Mouse (Mus musculus) heart, adult 9 months (tissue): ENCODE measurements around the gene Ttc23l.
"Not testable (repeated sequence)": the region's sequence is repeated elsewhere in the genome, so short reads cannot be mapped to it uniquely, and the experiment has no call there.

ENCODE experiments used
- DNase-seq, 2 experiments: peaks; one replicate each; pipeline ENCODE4 v3.0.0; 2022; ENCODE audit warnings: low spot score in 2 of 2

The Ttc23l gene

DNA sequence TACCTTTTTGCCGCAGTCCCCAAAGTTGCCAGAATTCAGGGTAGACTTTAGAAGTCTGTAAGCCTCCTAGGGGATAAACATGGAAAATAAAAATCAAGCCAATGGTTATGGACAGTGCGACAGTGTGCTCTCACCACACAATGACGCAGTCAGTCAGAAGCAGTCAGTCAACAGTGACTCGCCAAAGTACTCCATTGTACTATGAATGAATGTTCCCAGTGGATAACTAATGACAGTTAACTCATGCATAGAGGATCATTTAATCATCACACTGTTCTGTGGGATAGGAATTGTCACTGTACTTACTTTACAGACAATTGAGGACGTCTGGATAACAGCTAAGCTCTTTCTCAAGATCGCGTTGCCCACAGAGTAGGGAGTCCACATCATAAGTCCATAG lies 43.3 kb downstream of the Ttc23l start:
- DNase-seq = no peak

DNA sequence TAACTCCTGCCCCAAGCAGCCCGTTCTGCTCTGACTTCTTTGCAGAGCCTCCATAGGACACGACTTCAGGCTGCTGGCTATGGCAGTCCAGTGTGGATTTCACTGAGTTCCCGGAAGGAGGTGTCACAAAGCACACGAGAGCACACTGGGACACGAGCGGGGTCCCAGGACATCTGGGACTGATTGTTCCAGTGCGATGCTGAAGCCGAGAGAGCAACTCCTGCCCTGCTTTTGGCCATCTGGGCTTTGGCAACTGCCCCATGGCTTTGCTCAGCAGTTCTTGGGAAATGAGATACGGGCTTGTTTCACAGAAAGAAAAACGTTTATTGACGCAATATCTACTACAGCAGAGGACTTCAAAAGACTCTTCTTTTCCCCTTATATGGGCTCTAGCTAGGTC lies 52.4 kb downstream of the Ttc23l start:
- DNase-seq = peak; percentile 27 to 39

DNA sequence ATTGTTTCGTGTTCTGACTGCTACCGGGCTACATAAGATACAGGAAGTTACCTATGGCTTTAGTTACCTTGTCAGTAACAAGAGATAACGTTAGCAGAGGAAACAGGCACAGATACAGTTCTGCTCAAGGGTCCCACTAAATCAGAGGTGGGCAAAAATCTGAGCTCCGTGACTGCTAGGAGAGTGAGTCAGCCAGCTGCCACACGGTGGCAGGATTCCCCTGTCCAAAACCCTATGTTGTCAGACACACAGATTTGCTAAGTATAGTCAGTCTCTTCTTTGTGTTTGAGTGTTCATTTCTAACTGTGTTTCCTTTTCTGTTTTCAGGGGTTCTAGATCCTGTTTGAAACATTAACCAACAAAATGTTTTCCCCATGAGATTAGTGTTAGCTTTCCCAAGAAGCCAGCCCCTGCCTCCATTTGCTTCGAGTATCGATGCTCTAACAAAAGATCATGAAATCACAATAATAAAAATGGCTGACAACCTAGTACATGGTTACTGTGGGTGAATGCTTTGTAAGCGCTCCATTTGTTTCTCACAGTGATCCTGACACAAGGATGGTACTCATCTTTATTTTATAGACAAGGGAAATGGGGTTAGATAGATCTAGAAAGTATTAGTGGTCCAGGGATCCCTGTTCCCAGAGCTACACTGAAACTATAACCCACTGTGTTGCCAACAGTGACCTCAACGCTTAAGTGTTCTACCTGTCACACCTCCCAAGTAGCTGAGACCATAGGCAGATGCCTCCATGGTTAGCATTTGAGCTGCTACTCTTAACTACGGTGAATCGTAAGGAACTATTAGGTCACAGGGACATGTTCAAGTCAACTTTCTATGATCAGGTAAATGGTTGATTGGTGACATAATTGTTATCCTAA lies 57.4 kb downstream of the Ttc23l start:
- DNase-seq = no peak

DNA sequence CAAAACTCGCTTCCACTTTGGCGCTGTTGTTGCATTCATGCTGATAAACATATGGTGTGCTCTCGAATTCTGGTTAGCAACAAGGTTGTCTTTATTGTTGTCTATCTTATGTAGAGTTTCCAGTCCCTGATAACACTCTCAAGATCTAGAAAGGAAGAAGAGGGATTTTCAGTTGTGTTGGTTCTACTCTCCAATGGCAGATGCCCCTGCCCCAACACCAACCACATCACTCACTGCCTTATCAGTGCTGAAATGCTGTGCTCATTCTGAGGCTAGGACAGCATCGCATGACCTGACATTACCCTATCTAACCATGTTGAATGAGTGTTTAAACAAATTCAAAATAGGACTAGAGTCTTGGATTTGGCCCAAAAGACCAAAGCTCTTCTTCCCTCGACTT lies 58.4 kb downstream of the Ttc23l start:
- DNase-seq = no peak

DNA sequence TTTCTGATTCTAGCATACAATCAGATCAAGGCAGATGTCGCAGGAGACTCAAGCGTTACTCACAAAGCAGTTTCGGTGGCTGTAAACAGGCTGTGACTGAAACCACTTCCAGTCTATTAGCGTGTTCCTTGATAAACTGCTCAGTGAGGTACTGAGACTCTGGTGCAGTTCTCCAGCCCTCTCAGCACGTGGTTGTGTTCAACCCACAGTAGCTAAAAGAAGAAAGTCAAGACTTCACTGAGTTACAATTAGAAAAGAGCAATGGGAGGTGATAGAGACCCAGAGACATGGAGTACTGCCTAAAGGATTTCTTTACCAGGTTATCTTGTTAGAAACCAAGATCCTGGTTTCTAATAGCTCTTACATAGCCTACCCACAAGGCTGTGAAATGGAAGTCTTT lies 58.9 kb downstream of the Ttc23l start:
- DNase-seq = no peak

DNA sequence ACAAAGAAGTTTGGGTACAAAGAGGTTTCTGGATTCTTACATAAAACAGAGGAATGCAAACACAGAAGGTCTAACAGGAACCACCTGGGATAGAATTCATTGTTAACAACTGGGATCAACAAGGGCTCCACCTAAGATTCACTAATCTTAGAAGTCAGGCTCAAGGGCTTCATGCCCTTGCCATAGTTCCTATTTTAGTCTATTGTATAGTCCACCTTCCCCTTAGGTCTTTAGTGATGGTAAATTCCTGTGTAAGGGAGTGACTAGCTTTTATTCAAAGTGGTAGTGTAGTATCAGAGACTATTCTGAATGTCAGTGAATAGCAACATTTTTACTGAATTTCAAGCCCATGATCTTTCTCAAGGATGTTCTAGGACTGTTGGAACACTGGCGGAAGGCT lies 61.8 kb downstream of the Ttc23l start:
- not testable (repeated sequence) for DNase-seq

DNA sequence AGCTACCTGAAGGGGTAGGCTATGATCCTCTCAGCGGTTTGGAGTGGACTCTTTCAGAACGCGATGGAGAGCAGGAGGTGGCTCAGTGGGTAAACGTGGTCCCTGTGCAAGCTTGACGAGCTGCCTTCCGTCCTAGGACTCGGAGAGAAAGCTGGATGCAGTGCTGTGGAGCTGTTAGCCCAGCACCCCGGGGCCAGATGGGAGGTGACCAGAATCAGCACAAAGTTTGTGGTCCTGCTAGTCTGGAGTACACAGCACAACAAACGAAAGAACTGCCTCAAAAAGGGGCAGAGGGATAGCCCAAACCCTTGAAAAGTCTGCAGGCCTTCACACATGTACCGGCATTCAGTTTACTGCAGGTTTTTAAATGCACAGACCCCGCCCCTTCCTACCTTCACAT lies 62.5 kb downstream of the Ttc23l start:
- DNase-seq = no peak

DNA sequence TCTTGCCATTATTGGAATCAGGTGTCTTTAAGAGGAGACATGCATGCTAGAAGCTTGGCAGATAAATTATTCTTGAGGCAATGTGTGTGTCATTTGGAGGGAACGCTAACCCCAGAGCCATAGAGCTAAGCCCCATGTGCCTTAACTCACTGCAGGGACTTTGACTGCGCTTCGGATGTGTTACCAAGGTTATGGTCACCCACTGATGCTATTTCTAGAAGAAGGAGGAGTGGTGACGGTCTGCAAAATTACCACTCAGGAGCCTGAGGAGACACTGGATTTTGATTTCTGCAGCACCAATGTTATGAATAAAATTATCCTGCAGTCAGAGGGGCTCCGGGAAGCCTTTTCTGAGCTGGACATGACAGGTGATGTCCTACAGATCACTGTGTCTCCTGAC lies 68.4 kb downstream of the Ttc23l start:
- DNase-seq = no peak

DNA sequence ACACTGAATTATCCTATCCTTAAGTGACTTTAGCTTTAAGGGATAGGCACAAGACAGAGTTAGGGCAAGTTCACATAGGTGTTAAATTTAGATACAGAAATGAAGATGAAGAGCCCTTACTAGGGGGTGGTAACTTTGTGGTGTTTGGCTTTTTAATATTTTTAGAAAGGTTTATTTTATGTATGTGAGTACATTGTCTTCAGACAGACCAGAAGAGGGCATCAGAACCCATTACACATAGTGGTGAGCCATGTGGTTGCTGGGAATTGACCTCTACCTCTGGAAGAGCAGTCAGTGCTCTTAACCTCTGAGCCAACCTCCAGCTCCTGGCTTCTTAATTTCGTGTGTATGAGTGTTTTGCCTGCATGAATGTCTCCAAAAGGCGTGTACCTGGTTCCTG lies 71.2 kb downstream of the Ttc23l start:
- DNase-seq = no peak

DNA sequence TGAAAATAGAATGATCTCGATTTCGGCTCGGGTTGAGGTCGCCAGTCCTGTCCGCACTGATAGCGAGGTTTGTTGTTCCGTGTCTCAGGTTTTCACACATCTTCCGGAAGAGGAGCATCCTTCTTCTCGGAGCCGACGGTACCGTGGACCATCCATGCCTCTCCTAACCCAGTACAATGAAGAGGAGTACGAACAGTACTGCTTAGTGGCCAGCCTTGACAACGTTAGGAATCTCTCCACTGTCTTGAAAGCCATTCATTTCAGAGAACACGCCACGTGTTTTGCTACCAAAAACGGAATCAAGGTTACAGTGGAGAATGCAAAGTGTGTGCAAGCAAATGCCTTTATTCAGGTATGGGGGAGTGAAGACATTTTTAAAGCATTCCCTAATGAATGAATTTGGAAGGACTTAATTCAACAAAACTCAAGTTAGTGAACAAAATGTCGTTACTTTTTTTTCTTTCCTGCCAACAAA lies 72.1 kb downstream of the Ttc23l start:
- no peak for DNase-seq

DNA sequence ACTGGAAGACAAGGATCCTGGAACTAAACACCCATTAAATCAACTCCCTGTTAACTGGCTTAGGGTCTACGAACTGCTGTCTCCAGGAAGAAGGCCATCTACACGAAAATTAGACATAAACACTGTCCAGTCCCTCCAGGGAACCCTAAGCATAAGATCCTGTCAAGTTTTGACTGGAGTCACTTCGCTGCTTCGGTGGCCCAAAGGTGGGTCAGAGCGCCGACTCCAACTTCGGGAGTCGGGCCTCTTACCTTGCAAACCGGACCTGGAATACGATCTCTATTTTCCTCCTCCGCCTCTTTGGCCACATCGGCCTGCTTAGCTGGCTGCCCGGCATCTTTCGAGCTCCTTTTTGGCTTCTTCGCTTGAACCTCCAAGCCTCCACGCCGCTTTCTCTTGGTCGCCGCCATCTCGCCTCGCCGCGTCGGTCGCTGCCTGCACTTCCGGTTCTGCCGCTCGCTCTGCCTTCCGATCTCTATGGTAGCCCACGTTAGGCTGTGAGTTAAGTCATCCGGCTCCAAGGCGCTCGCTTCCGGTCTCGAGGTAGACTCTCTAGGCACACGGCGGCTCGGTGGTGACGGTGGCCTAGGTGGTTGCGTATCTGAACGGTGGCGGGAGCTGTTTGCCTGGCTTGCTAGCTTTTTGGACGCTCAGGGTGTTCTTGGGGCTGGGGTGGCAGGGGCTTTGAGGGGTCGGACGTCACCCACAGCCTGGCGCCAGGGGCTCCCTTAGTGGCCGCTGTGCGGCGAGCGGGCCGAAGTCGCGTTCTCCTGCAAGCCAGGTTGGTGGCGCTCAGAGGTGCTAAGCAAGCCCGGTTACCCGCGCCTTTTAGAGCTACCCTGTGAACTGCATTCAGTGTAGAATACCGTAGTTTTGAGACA lies 72.7 kb downstream of the Ttc23l start, which contains the start of the genes Brix1 and Rad1:
Brix1 (minus strand) TSS at position 464 of the 881 bp plus-strand sequence.
Rad1 (plus strand) TSS at position 535 of the 881 bp plus-strand sequence.
- DNase-seq = peak; percentile 93 to 94

DNA sequence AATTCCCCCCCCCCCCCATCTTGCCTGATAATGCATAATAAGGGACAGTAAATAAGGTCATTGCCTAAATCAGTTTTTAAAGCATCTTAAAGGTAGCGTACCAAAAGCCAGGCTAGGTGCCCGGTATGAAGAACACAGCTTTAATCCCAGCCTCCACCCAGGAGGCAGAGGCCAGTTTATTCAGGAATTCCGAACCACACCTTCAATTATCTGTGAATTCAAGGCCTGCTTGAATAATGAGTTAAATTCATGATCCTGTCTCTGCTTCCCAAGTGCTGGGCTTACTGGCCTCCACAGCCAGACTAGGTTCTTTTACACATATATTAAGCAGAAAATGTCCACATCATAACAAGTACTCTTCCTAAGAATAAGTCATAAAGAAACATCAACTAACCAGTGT lies 87.5 kb downstream of the Ttc23l start:
- no peak for DNase-seq

DNA sequence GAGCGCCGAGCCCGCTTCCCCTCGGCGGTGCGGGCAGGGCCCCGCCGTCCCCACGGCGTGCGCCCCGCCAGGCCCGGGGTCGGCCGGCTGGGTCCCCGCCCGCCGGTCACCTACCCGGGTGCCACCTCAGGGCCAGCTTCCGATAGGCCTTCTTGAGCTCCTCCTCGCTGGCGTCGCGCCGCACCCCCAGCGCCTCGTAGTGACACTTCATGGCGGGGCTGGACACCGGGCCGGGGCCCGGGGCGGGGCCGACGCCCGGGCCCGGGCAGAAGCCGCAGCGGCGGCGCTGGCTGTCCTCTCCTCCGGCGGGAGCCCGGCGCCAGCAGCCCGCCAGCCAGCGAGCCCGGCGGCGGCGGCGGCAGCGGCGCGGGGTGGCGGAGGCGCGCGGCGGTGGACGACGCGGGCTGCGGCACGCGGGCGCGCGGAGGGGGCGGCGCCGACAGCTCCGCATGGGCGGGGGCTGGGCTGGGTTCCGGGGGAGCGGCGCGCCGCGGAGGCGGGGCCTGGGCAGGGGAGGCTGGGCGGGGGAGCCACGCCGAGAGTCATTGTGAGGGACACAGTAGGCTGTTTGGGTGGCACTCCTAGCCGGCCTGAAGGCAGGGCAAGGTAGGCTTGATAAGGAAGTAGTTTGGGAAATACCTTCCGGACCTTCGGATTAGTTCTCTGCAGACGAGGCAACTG lies 88.2 kb downstream of the Ttc23l start, which contains the start of gene Dnajc21:
Dnajc21 (minus strand) TSS at position 366 of the 681 bp plus-strand sequence.
- DNase-seq = peak; percentile 89 to 91

DNA sequence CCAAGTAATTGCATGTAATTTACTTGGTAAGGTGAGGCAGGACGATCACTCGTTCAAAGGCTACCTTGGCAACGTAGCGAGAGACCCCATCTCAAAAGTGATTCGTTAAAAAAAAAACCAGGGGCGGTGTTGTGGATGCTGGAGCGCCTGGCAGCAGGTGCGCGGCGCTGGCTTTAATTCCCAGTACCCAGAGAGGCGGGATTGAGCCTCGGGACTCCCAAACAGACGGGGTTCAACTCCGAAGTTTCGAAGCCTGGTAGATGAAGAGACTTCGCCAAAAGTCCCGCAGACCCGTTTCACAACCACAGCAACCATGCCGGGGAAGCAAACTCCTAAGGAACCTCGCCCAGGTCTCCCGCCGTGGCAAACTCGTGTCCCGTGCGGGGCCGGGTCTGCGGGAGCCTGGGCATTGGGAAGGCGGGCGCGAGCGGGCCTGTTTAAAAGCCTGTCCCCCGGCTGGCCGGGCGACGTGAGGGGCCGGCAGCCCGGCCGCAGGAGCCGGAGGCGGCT lies 88.8 kb downstream of the Ttc23l start:
- DNase-seq = peak in 1 of 2 experiments; percentile 7

DNA sequence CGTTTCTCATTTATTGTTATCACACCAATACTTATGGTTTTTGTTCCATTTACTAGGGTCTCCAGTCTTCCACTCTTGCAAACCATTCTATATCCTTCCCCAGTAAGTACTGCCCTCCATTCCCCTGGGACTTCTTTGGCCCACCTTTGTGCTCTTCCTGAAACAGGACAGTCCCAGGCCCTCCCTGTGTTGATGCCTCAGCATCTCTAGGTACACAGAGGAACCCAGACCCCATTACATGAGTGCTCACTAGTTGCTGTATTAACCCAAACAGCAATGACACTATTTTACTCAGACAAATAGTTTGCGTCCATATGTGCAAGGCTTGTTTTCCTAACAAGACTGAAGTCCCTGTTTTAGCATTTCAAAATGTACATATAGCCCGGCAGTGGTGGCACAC lies 89.7 kb downstream of the Ttc23l start:
- no peak for DNase-seq

DNA sequence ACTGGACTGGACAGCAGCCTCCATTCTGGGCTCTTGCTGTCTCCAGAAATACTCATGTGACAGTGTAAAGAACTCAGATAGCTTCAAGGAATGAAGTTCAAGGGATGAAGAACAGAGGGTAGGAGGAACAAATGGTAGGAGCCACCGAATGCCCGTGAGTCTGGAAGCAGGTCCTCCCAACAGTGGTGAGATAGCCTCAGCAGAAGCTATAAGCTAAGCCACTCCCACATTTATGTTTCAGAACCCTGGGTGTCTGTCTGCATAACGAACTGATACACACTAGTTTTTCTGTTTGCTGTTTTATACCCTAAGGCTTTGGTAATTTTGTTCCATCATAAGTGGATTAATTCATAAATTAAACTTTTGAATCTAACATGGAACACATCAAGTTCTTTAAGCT lies 93.8 kb downstream of the Ttc23l start:
- no peak for DNase-seq

DNA sequence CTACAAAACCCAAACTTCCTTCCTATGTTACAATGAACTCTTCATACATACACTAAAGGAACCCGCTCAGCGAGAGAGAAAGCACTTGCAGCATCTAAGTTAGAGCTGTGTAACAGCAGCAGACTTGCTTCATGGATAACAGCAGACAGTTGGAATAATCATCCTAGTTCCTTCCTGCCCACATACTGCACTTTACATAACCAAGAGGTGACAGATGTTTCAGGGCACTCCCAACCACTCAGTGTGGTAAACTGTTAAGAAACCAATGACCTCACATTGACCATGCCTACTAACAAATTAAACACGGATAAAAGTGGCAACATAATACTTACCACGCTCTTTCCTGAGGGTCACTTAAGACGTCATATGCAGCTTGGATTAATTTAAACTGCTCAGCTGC lies 94.9 kb downstream of the Ttc23l start:
- no peak for DNase-seq

DNA sequence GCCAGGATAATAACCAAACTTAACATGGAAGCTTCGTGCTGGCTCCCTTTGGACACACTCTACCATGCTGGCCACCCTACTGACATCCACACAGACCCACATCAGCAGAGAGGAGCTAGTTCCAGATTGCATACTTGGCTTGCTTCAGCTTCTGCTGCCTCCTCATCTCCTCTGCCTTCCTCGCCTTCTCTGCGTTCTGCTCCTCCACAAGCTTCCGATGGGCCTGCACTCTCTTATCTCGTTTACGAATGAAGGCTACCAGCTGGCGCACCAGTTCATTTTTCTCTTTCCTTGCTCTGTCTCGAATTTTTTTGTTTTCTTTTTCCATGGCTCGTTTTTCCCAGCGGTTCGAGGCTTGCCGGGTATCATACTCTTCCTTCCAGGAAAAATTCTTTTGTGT lies 97.5 kb downstream of the Ttc23l start:
- no peak for DNase-seq
